Mouse (Mus musculus) G1E (cell line): ENCODE measurements around the gene Rbm46.

ENCODE experiments used
- CTCF ChIP-seq: IDR thresholded peaks from 2 replicates; pipeline ENCODE4 v1.5.1; 2012; ENCODE audit warnings: low read depth, low read length, inconsistent platforms, mixed read lengths
- GATA1 ChIP-seq: IDR thresholded peaks from 2 replicates; pipeline ENCODE4 v1.6.1; 2012; ENCODE audit warnings: borderline replicate concordance, low read length, inconsistent platforms, mixed read lengths
- GATA2 ChIP-seq: IDR thresholded peaks from 2 replicates; pipeline ENCODE4 v1.6.1; 2012; ENCODE audit warnings: low read depth, low read length, inconsistent platforms, borderline replicate concordance
- POLR2AphosphoS5 ChIP-seq: IDR thresholded peaks from 2 replicates; pipeline ENCODE4 v1.6.1; 2012; ENCODE audit warnings: low read depth, low read length, inconsistent platforms; ENCODE audit not compliant: insufficient replicate concordance
- TAL1 ChIP-seq: conservative IDR thresholded peaks from 2 replicates; pipeline ENCODE4 v1.6.1; 2012; ENCODE audit warnings: low read depth, low read length, inconsistent platforms, mixed read lengths

DNA sequence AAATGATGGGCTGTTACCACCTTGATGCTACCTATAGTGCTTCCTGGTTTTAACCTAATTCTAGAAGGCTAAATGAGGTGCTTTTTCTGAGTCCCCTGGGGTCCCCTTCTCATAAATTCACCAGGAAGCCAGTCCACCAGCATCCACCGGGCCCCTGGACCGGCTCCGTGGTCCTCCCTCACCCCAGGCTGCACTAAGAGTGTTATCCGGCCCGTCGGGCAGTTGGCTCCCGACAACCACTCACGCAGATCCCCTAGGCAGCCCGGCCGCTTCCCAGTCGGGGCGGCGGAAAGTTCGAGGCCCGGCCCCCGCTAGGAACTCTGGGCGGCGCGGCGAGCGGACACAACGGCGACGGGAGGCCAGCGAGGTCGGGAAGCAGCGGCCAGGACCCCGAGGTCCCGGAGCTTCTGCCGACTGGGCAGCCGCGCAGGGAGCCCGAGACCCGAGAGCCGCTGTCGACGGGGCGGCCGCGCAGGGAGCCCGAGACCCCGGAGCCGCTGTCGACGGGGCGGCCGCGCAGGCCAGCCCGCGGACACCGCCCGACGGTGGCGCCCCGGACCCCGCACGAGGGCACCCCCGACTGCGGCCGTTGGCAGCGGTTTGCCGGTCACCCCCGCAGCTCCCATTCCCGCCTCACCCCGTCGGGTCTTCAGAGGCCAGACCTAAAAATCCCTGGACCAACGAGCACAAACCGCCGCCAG lies 462 bp downstream of the Rbm46 start:
- no peak for TF ChIP-seq CTCF
- no peak for TF ChIP-seq GATA1
- no peak for TF ChIP-seq GATA2
- TF ChIP-seq TAL1, result no peak
- no peak for TF ChIP-seq POLR2AphosphoS5
